Mouse (Mus musculus): ENCODE measurements around the gene Acot5. TPM values are rescaled to one million over a fixed set of nuclear protein-coding genes. Genes with fewer than 3 reads are reported as not detected.
"Not testable (repeated sequence)": the region's sequence is repeated elsewhere in the genome, so short reads cannot be mapped to it uniquely, and the experiment has no call there.

Acot5 gene
- not detected in 2 replicates for polyA plus RNA-seq (2015; fragmentation: Nextera tagmentation; extraction: Ambion mirVana)

DNA sequence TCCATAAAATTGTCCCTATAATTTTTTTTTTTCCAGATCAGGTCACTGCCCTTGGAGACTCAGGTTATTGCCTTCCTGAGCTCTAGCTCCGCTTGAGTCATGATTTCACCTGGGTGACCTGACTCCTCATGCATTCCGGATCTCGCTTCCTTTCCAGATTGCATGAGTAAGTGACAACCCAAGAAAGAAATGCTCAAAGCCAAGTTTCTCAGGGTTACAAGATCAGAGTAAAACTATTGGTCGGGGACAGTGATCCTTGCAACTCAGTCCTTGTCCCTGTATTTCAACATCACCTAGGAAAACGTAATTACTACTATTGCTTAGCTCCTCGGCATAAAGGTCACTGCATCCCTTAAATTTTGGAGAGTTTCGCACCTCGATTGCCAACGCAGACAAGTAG is at the start of gene Acot5:
Gene Acot5, plus strand, starts transcription at position 340 of the 400 bp plus-strand sequence.
- WGBS: 47% methylated on average over 9 of the region's 9 CpGs
- H3K9me3 ChIP-seq: no peaks in the 10 kb centered on the region
- peak within 1 kb of the TSS; percentile 55; the same call in 1 of the 2 replicates for H3K9ac ChIP-seq
- peak within 1 kb of the TSS; percentile 74 for H3K4me2 ChIP-seq (replicated peaks)
- no peak within 1 kb of the TSS for H3K27ac ChIP-seq
- H3K4me1 ChIP-seq: 0 out of 2 replicates have a peak, but pooled peaks cover 5% of the 10 kb centered on the region
- no peaks in the 10 kb centered on the region for H3K36me3 ChIP-seq
- ATAC-seq (ENCODE audit: low FRiP score, low read depth): no peak
- peaks cover 48% of the 10 kb centered on the region for H3K27me3 ChIP-seq
- peak within 1 kb of the TSS; percentile 44 for H3K4me3 ChIP-seq

DNA sequence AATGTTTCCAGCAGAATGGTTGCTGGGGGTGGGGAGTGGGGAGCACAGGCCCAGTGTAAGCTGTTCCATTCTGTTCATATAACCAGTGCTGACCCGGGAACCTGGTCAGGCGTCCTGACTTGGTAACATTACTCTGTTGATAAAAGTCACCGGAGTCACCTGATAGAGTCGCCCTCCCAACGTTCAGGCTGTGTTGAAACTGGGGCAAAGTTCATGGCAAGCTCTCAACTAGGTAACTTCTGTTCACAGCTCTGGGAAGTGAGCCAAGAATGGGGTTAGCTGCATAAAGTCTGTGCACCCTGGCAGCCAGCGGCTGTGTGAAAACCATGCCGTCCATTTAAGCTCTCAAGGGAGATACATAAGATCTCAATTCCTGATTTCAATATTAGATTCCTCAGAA is 48.6 kb upstream of the Acot5 start:
- not testable (repeated sequence) for H3K27ac ChIP-seq; H3K4me3 ChIP-seq; H3K27me3 ChIP-seq; H3K9me3 ChIP-seq; H3K9ac ChIP-seq; H3K4me2 ChIP-seq (replicated peaks); H3K4me1 ChIP-seq
- 53% methylated on average over 7 of the region's 7 CpGs for WGBS
- H3K36me3 ChIP-seq: peaks cover 13% of the 10 kb centered on the region
- ATAC-seq (ENCODE audit: low FRiP score, low read depth): peak; percentile 54

GRCm38 (mm10) chr12:84022266-84022665 is 46.9 kb upstream of the Acot5 start:
- H3K4me2 ChIP-seq (replicated peaks); H3K9me3 ChIP-seq; H3K4me3 ChIP-seq; H3K4me1 ChIP-seq; H3K27ac ChIP-seq; H3K9ac ChIP-seq; H3K36me3 ChIP-seq; H3K27me3 ChIP-seq; ATAC-seq (ENCODE audit: low FRiP score, low read depth): not testable (repeated sequence)
- 92% methylated on average over 4 of the region's 4 CpGs for WGBS

DNA sequence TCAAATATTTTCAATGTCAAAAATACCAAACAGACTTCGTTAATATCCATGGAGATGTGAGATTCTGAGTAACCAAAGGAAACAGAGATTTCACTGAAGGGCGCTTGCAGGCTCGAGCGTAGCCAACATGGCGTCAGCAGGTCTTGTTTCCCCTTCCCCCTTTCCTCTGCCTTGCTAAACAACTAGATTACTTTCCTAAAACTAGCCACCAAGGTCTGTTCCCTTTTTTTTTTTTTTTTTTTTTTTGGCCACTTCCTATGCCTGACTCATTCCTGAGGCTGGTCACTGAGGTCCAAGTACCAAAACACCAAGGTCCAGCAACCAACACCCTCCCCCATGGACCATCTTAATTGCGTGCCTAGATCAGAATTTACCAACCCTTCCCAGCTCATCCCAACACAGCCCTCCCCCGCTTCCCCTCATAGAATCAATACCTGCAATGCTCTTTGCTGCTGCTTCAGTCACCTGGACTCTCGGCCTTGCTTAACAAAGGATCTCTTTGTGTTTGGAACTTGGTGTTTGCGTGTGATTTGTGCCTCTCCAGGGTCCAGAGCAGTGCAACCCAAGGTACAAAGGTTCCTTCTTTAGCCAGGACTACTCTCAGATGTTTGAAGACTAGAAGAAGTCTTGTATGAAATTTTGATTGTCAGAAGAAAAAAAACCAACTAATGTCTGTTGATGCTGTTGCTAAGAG is 45.9 kb upstream of the Acot5 start:
- Histone ChIP-seq H3K9ac (no peak overlapping the region), H3K4me1 (no peaks in the 10 kb centered on the region), H3K4me3 (no peak overlapping the region), H3K4me2 (replicated peaks) (no peak overlapping the region), H3K9me3 (no peaks in the 10 kb centered on the region), H3K36me3 (0 out of 2 replicates have a peak, but pooled peaks cover 6% of the 10 kb centered on the region), H3K27me3 (no peaks in the 10 kb centered on the region), H3K27ac (no peak overlapping the region)
- no peak for ATAC-seq (ENCODE audit: low FRiP score, low read depth)
- 71% methylated on average over 9 of the region's 9 CpGs for WGBS

- ATAC-seq (ENCODE audit: low FRiP score, low read depth): no peak
- H3K4me1 ChIP-seq: no peaks in the 10 kb centered on the region
- H3K27me3 ChIP-seq: no peaks in the 10 kb centered on the region
- H3K4me2 ChIP-seq (replicated peaks): no peak overlapping the region
- WGBS: 81% methylated on average over 7 of the region's 7 CpGs
- H3K9me3 ChIP-seq: no peaks in the 10 kb centered on the region
- no peak overlapping the region for H3K27ac ChIP-seq
- H3K9ac ChIP-seq: no peak overlapping the region
- no peaks in the 10 kb centered on the region for H3K36me3 ChIP-seq
- no peak overlapping the region for H3K4me3 ChIP-seq
Observed at GRCm38 (mm10) chr12:84025888-84026287, 43.2 kb upstream of the Acot5 start.

DNA sequence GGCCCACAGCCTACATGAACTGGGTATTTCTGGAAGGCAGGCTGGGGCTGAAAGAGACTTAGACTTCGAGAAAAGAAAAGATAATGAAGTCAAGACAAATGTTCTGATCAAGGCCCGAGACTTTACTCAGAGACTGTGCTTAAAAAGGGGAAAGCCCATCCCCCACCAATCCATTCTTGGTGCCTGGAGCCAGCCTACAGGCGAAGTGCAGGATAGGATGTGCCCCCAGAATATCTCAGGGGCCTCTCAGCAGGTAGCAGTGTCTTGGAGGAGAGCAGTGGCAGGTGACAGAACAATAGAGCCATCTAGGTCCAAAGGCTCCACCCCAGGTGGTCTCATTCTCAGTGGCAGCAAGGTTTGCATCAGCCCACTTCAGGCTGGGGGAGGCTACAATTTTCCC is 40.8 kb upstream of the Acot5 start:
- H3K36me3 ChIP-seq; H3K27ac ChIP-seq; H3K9me3 ChIP-seq; H3K4me2 ChIP-seq (replicated peaks); ATAC-seq (ENCODE audit: low FRiP score, low read depth); H3K4me1 ChIP-seq; H3K9ac ChIP-seq; H3K4me3 ChIP-seq; H3K27me3 ChIP-seq: not testable (repeated sequence)
- WGBS: 69% methylated on average over 3 of the region's 3 CpGs

- H3K9me3 ChIP-seq; H3K9ac ChIP-seq; H3K36me3 ChIP-seq; H3K4me2 ChIP-seq (replicated peaks); H3K4me1 ChIP-seq; ATAC-seq (ENCODE audit: low FRiP score, low read depth); H3K27me3 ChIP-seq; H3K4me3 ChIP-seq; H3K27ac ChIP-seq: not testable (repeated sequence)
- 93% methylated on average over 1 of the region's 1 CpGs for WGBS
Observed at GRCm38 (mm10) chr12:84029043-84029442, 40.1 kb upstream of the Acot5 start.

- H3K36me3 ChIP-seq: no peaks in the 10 kb centered on the region
- H3K27me3 ChIP-seq: no peaks in the 10 kb centered on the region
- H3K4me2 ChIP-seq (replicated peaks): no peak overlapping the region
- ATAC-seq (ENCODE audit: low FRiP score, low read depth): 0 out of 2 replicates have a peak, but pooled peaks have one; percentile 40
- no peak overlapping the region for H3K9ac ChIP-seq
- no peak overlapping the region for H3K27ac ChIP-seq
- WGBS: 73% methylated on average over 4 of the region's 4 CpGs
- H3K4me1 ChIP-seq: no peaks in the 10 kb centered on the region
- H3K9me3 ChIP-seq: no peaks in the 10 kb centered on the region
- no peak overlapping the region for H3K4me3 ChIP-seq
Observed at GRCm38 (mm10) chr12:84030659-84031332, 38.3 kb upstream of the Acot5 start.

GRCm38 (mm10) chr12:84032854-84033253 is 36.3 kb upstream of the Acot5 start:
- Histone ChIP-seq H3K9me3 (no peaks in the 10 kb centered on the region), H3K27me3 (0 out of 2 replicates have a peak, but pooled peaks cover 5% of the 10 kb centered on the region), H3K36me3 (no peaks in the 10 kb centered on the region), H3K9ac (no peak overlapping the region), H3K4me3 (no peak overlapping the region), H3K27ac (no peak overlapping the region), H3K4me1 (no peaks in the 10 kb centered on the region), H3K4me2 (replicated peaks) (no peak overlapping the region)
- WGBS: 91% methylated on average over 4 of the region's 4 CpGs
- ATAC-seq (ENCODE audit: low FRiP score, low read depth): no peak

DNA sequence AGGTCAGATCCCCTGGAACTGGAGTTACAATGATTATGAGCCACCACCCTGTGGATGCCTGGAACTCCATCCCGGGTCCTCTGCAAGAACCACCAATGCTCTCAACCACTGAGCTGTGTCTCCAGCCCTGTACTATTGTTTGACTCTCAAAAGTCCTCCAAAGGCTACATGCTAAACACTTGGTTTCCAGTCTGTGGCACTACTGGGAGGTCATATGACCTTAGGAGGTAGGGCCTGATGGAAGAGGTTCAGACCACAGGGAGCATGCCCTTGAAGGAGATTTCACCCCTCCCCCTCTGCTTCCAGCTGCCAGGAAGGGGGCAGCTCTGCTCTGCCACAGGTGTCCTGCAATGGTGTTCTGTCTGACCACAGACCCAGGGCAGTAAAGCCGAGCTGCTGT is 35.8 kb upstream of the Acot5 start:
- H3K9me3 ChIP-seq; H3K4me1 ChIP-seq; H3K4me2 ChIP-seq (replicated peaks); H3K27me3 ChIP-seq; H3K4me3 ChIP-seq; ATAC-seq (ENCODE audit: low FRiP score, low read depth); H3K36me3 ChIP-seq; H3K27ac ChIP-seq; H3K9ac ChIP-seq: not testable (repeated sequence)
- WGBS: 68% methylated on average over 2 of the region's 2 CpGs

DNA sequence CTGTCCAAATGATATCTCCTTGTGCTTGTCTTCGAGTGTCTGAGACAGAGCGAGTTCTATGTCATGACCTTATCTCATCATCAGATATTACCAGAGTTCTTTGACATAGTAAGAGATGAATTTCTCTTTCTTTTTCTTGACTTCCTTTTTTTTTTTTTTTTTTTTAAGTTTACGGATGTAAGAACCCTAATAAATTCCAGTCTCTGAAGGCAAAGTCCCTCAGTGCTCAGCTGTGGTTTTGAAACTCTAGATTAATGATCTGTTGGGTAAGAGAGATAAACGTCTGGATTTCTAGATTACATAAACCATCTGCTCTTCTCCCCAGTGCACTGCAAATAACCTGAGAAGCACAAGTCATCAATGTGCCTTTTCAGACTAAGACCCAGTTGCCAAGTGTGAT is 35.0 kb upstream of the Acot5 start:
- Histone ChIP-seq H3K36me3 (no peaks in the 10 kb centered on the region), H3K4me2 (replicated peaks) (no peak overlapping the region), H3K4me3 (no peak overlapping the region), H3K27me3 (0 out of 2 replicates have a peak, but pooled peaks cover 5% of the 10 kb centered on the region), H3K9me3 (no peaks in the 10 kb centered on the region), H3K4me1 (no peaks in the 10 kb centered on the region), H3K27ac (no peak overlapping the region), H3K9ac (no peak overlapping the region)
- ATAC-seq (ENCODE audit: low FRiP score, low read depth): no peak
- WGBS: 50% methylated on average over 4 of the region's 4 CpGs

DNA sequence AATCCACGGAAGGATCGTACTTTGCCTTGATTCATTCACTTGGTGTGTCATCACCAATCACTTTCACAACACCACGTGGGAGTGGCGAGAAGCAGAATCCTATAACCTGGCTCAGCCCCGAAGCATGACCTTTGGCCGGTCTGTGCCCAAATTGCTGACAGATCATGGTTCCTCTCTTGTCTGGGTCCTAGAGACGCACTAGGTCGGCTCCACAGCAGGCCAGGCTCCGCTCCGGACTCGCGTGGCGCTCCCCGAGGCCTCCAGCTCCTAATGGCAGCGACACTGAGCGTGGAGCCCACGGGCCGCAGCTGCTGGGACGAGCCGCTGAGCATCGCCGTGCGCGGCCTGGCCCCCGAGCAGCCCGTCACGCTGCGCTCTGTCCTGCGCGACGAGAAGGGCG is 30.9 kb upstream of the Acot5 start, which contains the start of gene Acot4:
Gene Acot4, plus strand, starts transcription at position 139 of the 400 bp plus-strand sequence.
- not testable (repeated sequence) for H3K27ac ChIP-seq; H3K4me1 ChIP-seq; H3K27me3 ChIP-seq; H3K9me3 ChIP-seq; H3K36me3 ChIP-seq; ATAC-seq (ENCODE audit: low FRiP score, low read depth)
- Histone ChIP-seq H3K4me2 (replicated peaks) (peak within 1 kb of the TSS; percentile 72), H3K4me3 (peak within 1 kb of the TSS; percentile 49), H3K9ac (peak within 1 kb of the TSS; percentile 69)
- WGBS: 5% methylated on average over 28 of the region's 32 CpGs
